Mouse (Mus musculus): ENCODE data around the gene Pdk1.

DNA sequence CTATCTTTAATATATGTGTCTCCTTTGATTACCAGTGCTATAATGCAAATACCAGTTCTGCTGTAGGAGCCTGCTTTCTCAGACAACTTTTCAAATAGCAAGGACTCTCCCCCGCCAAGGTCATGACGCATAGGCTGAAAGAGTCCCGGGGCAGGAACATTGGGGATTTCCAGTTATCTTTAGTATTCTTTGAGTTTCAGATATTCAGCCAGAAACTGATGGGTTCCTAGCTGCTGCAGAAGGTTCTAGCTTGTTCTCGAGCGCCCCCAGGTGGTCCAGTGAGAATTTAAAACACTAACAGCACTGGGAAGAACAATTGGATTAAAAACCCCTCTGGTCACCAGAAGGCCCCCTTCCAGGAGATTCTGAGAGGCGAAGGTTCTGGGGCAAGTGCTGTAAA lies 35.2 kb upstream of the Pdk1 start:
- peak; percentile 77 for TF ChIP-seq CTCF (IDR thresholded peaks at IDR 0.05; ENCODE audit: low read depth)
- no peak for TF ChIP-seq EP300 (optimal IDR thresholded peaks at IDR 0.05)

Measured in stomach, postnatal 0 days (tissue).